Mouse (Mus musculus): ENCODE data around the gene Atf6b. TPM values are rescaled to one million over a fixed set of nuclear protein-coding genes. Genes with fewer than 3 reads are reported as not detected.

Gene Atf6b
- polyA plus RNA-seq, 2 experiments, result 11.3 to 15.5 TPM

DNA sequence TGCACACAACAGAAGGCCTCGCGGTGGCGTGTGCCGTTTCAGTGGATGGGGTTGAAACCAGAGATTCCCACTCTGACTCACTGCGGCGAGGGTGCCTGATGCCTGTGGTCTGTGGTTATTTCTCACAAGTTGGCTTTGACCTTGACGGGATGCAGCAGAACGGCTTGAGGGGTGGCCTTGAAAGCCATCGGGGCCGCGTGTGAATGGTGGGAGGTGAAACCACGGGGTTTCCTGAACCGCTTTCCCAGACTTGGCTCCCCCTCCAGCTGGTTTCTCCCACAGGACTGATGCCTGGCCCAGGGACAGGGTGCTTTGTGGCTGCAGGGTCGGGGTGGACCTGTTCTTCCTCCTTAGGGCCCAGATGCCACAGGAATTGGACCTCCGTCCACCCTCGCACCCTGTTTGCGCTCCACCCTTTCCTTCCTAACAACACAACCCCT lies 34.2 kb downstream of the Atf6b start:
- DNase-seq (ENCODE audit: low read depth in 3 of 3, low spot score in 3 of 3), result no peak
- no peak overlapping the region for H3K4me2 ChIP-seq (ENCODE audit: low read depth)
- no peaks in the 10 kb centered on the region; the same call in 1 of the 2 replicates for H3K27me3 ChIP-seq (ENCODE audit: control insufficient read depth, insufficient read depth, low read length)
- H3K9ac ChIP-seq (replicated peaks), result no peak overlapping the region
- no peaks in the 10 kb centered on the region for H3K36me3 ChIP-seq (replicated peaks; ENCODE audit: control insufficient read depth, insufficient read depth, low read depth)
- H3K9me3 ChIP-seq (ENCODE audit: control insufficient read depth, low read length), result no peaks in the 10 kb centered on the region
- WGBS (ENCODE audit: insufficient replicate concordance), result 14% methylated on average over 17 of the region's 17 CpGs
- TF ChIP-seq CTCF (IDR thresholded peaks at IDR 0.05; ENCODE audit: low read depth) (no peak), EP300 (IDR thresholded peaks at IDR 0.05; ENCODE audit: low read depth) (no peak)
- no peak overlapping the region for H3K27ac ChIP-seq
- H3K4me1 ChIP-seq (replicated peaks; ENCODE audit: control insufficient read depth in 2 of 2, insufficient read depth in 2 of 2, low read length in 1 of 2), result no peaks in the 10 kb centered on the region
- H3K4me3 ChIP-seq (ENCODE audit: insufficient read depth in 1 of 2, low read depth in 2 of 2, low read length in 2 of 2), result no peak overlapping the region
- no peak for ATAC-seq (ENCODE audit: insufficient read depth)

DNA sequence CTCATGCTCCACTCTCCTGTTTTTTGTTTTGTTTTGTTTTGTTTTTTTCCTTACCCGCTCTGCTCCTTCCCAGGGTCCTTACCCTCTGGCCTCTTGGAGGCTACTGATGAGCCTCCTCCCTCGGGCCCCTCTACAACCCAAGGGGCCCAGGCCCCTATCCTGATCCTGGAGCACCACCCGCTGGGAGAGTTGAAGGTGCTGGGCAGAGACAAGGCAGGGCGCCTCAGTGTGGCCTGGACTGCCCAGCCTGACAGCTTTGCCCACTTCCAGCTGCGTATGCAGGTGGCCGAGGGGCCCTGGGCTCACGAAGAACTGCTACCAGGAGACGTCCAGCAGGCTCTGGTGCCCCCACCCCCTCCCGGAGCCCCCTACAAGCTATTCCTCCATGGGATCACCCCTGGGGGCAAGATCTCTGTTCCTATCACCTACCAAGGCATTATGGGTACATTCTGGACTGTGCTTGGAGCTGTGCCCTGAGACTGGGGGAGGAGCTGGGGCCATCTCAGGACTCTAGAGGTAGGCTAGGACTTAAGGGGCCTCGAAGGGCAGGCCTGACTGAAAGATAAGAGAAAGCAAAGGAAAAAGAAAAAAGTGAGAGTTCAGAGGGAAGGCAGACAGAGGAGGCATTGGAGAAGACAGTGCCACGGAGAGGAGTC lies 35.1 kb downstream of the Atf6b start:
- Histone ChIP-seq H3K9me3 (ENCODE audit: control insufficient read depth, low read length) (no peaks in the 10 kb centered on the region), H3K36me3 (replicated peaks; ENCODE audit: control insufficient read depth, insufficient read depth, low read depth) (no peaks in the 10 kb centered on the region), H3K9ac (replicated peaks) (no peak overlapping the region), H3K4me3 (ENCODE audit: insufficient read depth in 1 of 2, low read depth in 2 of 2, low read length in 2 of 2) (no peak overlapping the region), H3K27ac (no peak overlapping the region), H3K4me1 (replicated peaks; ENCODE audit: control insufficient read depth in 2 of 2, insufficient read depth in 2 of 2, low read length in 1 of 2) (no peaks in the 10 kb centered on the region), H3K27me3 (ENCODE audit: control insufficient read depth, insufficient read depth, low read length) (no peaks in the 10 kb centered on the region; the same call in 1 of the 2 replicates), H3K4me2 (ENCODE audit: low read depth) (no peak overlapping the region)
- TF ChIP-seq EP300 (IDR thresholded peaks at IDR 0.05; ENCODE audit: low read depth), result no peak
- TF ChIP-seq CTCF (IDR thresholded peaks at IDR 0.05; ENCODE audit: low read depth), result no peak
- 37% methylated on average over 11 of the region's 11 CpGs for WGBS (ENCODE audit: insufficient replicate concordance)
- ATAC-seq (ENCODE audit: insufficient read depth) (no peak), DNase-seq (ENCODE audit: low read depth in 3 of 3, low spot score in 3 of 3) (no peak)

DNA sequence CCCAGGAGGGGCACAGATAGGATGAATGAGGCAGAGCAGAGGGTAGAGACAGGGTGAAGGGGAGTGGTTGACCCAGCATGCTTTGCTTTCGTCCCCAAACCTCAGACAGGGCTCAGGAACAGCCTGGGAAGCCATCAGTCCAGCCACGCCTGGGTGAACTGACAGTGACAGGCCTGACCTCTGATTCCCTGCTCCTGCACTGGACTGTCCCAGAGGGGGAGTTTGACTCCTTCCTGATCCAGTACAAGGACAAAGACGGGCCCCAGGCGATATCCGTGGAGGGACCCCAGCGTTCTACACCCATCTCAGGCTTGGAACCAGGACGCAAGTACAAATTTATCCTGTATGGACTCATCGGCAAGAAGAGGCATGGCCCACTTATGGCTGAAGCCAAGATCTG lies 36.2 kb downstream of the Atf6b start:
- TF ChIP-seq EP300 (IDR thresholded peaks at IDR 0.05; ENCODE audit: low read depth) (no peak), CTCF (IDR thresholded peaks at IDR 0.05; ENCODE audit: low read depth) (no peak)
- Histone ChIP-seq H3K4me2 (ENCODE audit: low read depth) (no peak overlapping the region), H3K4me3 (ENCODE audit: insufficient read depth in 1 of 2, low read depth in 2 of 2, low read length in 2 of 2) (no peak overlapping the region), H3K9me3 (ENCODE audit: control insufficient read depth, low read length) (no peaks in the 10 kb centered on the region), H3K36me3 (replicated peaks; ENCODE audit: control insufficient read depth, insufficient read depth, low read depth) (no peaks in the 10 kb centered on the region), H3K27me3 (ENCODE audit: control insufficient read depth, insufficient read depth, low read length) (no peaks in the 10 kb centered on the region; the same call in 1 of the 2 replicates), H3K4me1 (replicated peaks; ENCODE audit: control insufficient read depth in 2 of 2, insufficient read depth in 2 of 2, low read length in 1 of 2) (no peaks in the 10 kb centered on the region), H3K9ac (replicated peaks) (no peak overlapping the region), H3K27ac (no peak overlapping the region)
- no peak for DNase-seq (ENCODE audit: low read depth in 3 of 3, low spot score in 3 of 3)
- no peak for ATAC-seq (ENCODE audit: insufficient read depth)
- 67% methylated on average over 8 of the region's 8 CpGs for WGBS (ENCODE audit: insufficient replicate concordance)

DNA sequence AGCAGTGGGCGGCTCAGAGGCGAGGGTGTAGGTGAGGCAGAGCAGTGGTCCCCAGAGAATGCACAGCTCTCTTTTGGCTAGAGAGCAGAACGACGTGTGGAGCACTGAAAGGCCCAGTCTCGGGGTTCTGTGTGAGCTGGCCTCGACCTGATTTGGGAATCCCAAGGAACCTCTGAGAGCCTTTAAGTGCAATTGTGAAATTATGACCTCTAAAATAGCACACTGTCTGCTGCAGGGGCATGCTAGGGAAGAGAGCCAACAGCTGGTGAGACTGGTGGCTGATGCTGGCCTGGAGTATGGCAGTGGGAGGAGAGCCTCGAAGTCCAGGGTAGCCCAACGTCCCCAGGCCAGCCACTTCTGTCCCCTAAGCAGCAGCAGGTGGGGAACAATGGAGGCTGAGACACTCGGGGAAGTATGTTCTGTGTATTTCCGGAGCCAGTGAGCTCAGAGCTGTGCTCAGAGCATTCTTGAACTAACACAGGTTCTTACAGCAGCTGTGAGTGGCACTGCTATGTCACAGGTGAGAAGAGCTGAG lies 36.8 kb downstream of the Atf6b start:
- H3K4me2 ChIP-seq (ENCODE audit: low read depth), result no peak overlapping the region
- H3K4me1 ChIP-seq (replicated peaks; ENCODE audit: control insufficient read depth in 2 of 2, insufficient read depth in 2 of 2, low read length in 1 of 2), result no peaks in the 10 kb centered on the region
- 52% methylated on average over 10 of the region's 10 CpGs for WGBS (ENCODE audit: insufficient replicate concordance)
- TF ChIP-seq EP300 (IDR thresholded peaks at IDR 0.05; ENCODE audit: low read depth) (no peak), CTCF (IDR thresholded peaks at IDR 0.05; ENCODE audit: low read depth) (no peak)
- H3K4me3 ChIP-seq (ENCODE audit: insufficient read depth in 1 of 2, low read depth in 2 of 2, low read length in 2 of 2), result no peak overlapping the region
- no peak for DNase-seq (ENCODE audit: low read depth in 3 of 3, low spot score in 3 of 3)
- H3K9ac ChIP-seq (replicated peaks), result no peak overlapping the region
- no peak for ATAC-seq (ENCODE audit: insufficient read depth)
- no peak overlapping the region for H3K27ac ChIP-seq
- H3K27me3 ChIP-seq (ENCODE audit: control insufficient read depth, insufficient read depth, low read length), result no peaks in the 10 kb centered on the region; the same call in 1 of the 2 replicates
- no peaks in the 10 kb centered on the region for H3K36me3 ChIP-seq (replicated peaks; ENCODE audit: control insufficient read depth, insufficient read depth, low read depth)
- no peaks in the 10 kb centered on the region for H3K9me3 ChIP-seq (ENCODE audit: control insufficient read depth, low read length)

DNA sequence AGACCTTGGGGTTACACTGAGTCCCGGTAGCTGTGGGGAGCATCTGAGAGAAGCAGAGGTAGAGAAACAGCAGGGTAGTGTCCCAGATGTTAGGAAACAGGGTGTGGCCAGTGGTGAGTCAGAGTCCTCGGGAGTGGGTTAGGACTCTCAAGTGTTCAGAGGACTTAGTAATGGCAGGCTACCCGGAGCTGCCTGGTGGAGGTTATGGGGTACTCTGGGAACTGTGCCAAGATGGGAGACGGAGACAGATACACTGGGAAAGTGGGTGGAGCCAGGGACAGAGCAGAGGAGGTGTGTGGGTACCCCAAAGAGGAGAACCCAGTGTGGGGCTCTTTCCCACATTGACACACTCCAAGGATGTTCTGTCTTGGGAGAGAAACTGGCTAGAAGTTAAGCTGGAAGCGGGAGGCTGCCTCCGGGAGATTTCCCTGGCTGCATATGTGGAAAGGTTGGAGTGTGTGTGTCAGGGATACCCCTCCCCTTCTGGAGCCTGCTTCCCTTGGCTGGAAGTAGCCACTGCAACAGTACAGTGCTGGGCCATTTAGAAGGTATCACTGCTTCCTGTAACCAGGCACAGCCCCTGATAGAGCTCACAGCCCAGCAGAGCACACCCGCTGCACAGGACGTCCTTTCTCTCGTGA lies 37.4 kb downstream of the Atf6b start:
- H3K4me1 ChIP-seq (replicated peaks; ENCODE audit: control insufficient read depth in 2 of 2, insufficient read depth in 2 of 2, low read length in 1 of 2), result no peaks in the 10 kb centered on the region
- H3K36me3 ChIP-seq (replicated peaks; ENCODE audit: control insufficient read depth, insufficient read depth, low read depth), result no peaks in the 10 kb centered on the region
- no peak overlapping the region for H3K4me2 ChIP-seq (ENCODE audit: low read depth)
- WGBS (ENCODE audit: insufficient replicate concordance), result 50% methylated on average over 9 of the region's 9 CpGs
- TF ChIP-seq EP300 (IDR thresholded peaks at IDR 0.05; ENCODE audit: low read depth), result no peak
- no peak for TF ChIP-seq CTCF (IDR thresholded peaks at IDR 0.05; ENCODE audit: low read depth)
- H3K27ac ChIP-seq, result no peak overlapping the region
- no peak overlapping the region for H3K4me3 ChIP-seq (ENCODE audit: insufficient read depth in 1 of 2, low read depth in 2 of 2, low read length in 2 of 2)
- DNase-seq (ENCODE audit: low read depth in 3 of 3, low spot score in 3 of 3) (no peak), ATAC-seq (ENCODE audit: insufficient read depth) (no peak)
- no peaks in the 10 kb centered on the region; the same call in 1 of the 2 replicates for H3K27me3 ChIP-seq (ENCODE audit: control insufficient read depth, insufficient read depth, low read length)
- H3K9ac ChIP-seq (replicated peaks), result no peak overlapping the region
- H3K9me3 ChIP-seq (ENCODE audit: control insufficient read depth, low read length), result no peaks in the 10 kb centered on the region

Measured in liver, embryonic 14.5 days (tissue).